ENCODE assay signal across 13 mouse cellular contexts in the genomic region with DNA sequence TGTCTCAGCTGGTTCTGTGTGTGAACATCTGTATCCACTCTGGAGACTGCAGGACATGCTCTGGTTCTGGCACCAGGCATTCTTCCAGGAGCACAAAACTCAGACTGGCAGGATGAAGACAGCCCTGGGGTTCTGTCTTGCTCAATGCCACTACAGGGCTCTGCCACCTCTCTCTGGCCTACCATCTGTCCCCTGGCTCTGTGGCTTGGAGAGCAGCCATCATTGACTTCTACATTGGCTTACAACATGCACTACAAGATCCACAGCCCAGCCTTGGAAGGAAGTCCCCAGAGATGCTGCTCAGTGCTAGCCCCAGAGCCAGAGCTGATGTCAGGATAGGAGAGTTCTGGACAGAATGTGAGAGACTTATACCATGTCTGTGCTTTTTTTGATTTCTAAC.
DNase-seq lines count a peak whose midpoint lies in the region; ATAC-seq and TF ChIP-seq lines count a peak whose summit lies in the region.
"Had no signal": no experiment of that assay in that cellular context is flagged by ENCODE, and none has a peak within 500 bp of the region (broad histone marks: within the 10 kb centered on the region; RNA-seq: fewer than 3 reads in every experiment).

No protein-coding gene starts in this region.

- H3K79me2 ChIP-seq in myocyte (ENCODE audit: control insufficient read depth, insufficient read depth), result no peaks in the 10 kb centered on the region

- no peaks in the 10 kb centered on the region for H3K36me3 ChIP-seq in myocyte (ENCODE audit: control insufficient read depth, insufficient read depth)
- no peaks in the 10 kb centered on the region for H3K36me3 ChIP-seq in hindbrain, embryonic 12.5 days
- H3K36me3 ChIP-seq: midbrain, embryonic 10.5 days; neural tube, embryonic 12.5 days had no signal

- no peak overlapping the region for H3K4me2 ChIP-seq in myocyte (ENCODE audit: low read depth)
- H3K4me2 ChIP-seq in hindbrain, embryonic 12.5 days (replicated peaks), result no peak overlapping the region
- H3K4me2 ChIP-seq: hindbrain, embryonic 14.5 days; neural tube, embryonic 12.5 days had no signal

- no peak overlapping the region for H3K27ac ChIP-seq in hindbrain, embryonic 12.5 days
- H3K27ac ChIP-seq: hindbrain, embryonic 14.5 days; midbrain, embryonic 10.5 days; neural tube, embryonic 12.5 days had no signal

- no peaks in the 10 kb centered on the region for H3K9me3 ChIP-seq in hindbrain, embryonic 12.5 days (replicated peaks)
- H3K9me3 ChIP-seq: neural tube, embryonic 12.5 days had no signal

- H3K4me1 ChIP-seq in hindbrain, embryonic 12.5 days, result no peaks in the 10 kb centered on the region; the same call in 1 of the 2 replicates
- H3K4me1 ChIP-seq: midbrain, embryonic 10.5 days; neural tube, embryonic 12.5 days had no signal

- no peak overlapping the region for H3ac ChIP-seq in myocyte (ENCODE audit: control insufficient read depth, insufficient read length)

- intact Hi-C loops in left cerebral cortex, postnatal 4 days (cut with DNase I), result no loop called here

- no peak overlapping the region for H3K4me3 ChIP-seq in myocyte
- H3K4me3 ChIP-seq in hindbrain, embryonic 12.5 days, result no peak overlapping the region
- H3K4me3 ChIP-seq: erythroblast, embryonic 14.5 days; midbrain, embryonic 10.5 days; neural tube, embryonic 12.5 days had no signal

- ATAC-seq in hindbrain, embryonic 12.5 days (ENCODE audit: low FRiP score), result no peak

- TF ChIP-seq POLR2A in myocyte (IDR thresholded peaks at IDR 0.05; ENCODE audit: insufficient read length, low read depth), result no peak

- DNase-seq in left cerebral cortex, postnatal 4 days, result peak; percentile 73
- no peak for DNase-seq in left cerebral cortex, adult 9 months (ENCODE audit: low spot score in 2 of 2)
- DNase-seq in cerebellum, adult 11-12 months, result peak; percentile 87
- peak; percentile 36 for DNase-seq in gastrocnemius, adult 18-20 months (ENCODE audit: low spot score)
- no peak for DNase-seq in yolk sac, embryonic 10.5 days (ENCODE audit: low spot score)
- DNase-seq: kidney, adult 8-10 months; lung, adult 18-20 months had no signal

- no peak overlapping the region for H3K9ac ChIP-seq in hindbrain, embryonic 12.5 days
- H3K9ac ChIP-seq: hindbrain, embryonic 14.5 days; neural tube, embryonic 12.5 days had no signal

- no peaks in the 10 kb centered on the region for H3K27me3 ChIP-seq in myocyte (ENCODE audit: control insufficient read depth, insufficient read depth, insufficient read length)
- H3K27me3 ChIP-seq in hindbrain, embryonic 12.5 days, result no peaks in the 10 kb centered on the region
- H3K27me3 ChIP-seq: neural tube, embryonic 12.5 days had no signal

TF ChIP-seq in myocyte, 11 proteins besides CTCF, POLR2A, EP300 and RAD21:
- TF ChIP-seq CEBPB (IDR thresholded peaks at IDR 0.05; ENCODE audit: insufficient read depth, poor library complexity, severe bottlenecking), result no peak
- TF ChIP-seq MYOD1 (IDR thresholded peaks at IDR 0.05; ENCODE audit: control insufficient read depth in 1 of 3, insufficient read length in 2 of 3, low read depth in 2 of 3), result peak in 2 of 3 experiments; percentile 19 to 56
- TF ChIP-seq POLR2AphosphoS2 (IDR thresholded peaks at IDR 0.05; ENCODE audit: insufficient read length, low read depth), result no peak
- TF ChIP-seq TCF3 (IDR thresholded peaks at IDR 0.05; ENCODE audit: insufficient read length, low read depth), result no peak
- TF ChIP-seq MYOG (IDR thresholded peaks at IDR 0.05; ENCODE audit: control insufficient read depth in 1 of 3, insufficient read depth in 1 of 3, insufficient read length in 2 of 3, low read depth in 2 of 3), result peak in 1 of 3 experiments; percentile 63
- TF ChIP-seq MAX (IDR thresholded peaks at IDR 0.05; ENCODE audit: low read depth), result no peak
- TF ChIP-seq E2F4 (IDR thresholded peaks at IDR 0.05; ENCODE audit: insufficient read depth), result no peak
- TF ChIP-seq TCF12 (IDR thresholded peaks at IDR 0.05; ENCODE audit: insufficient read depth, poor library complexity, severe bottlenecking), result no peak
- no peak for TF ChIP-seq REST (IDR thresholded peaks at IDR 0.05; ENCODE audit: insufficient read depth, insufficient read length)
- no peak for TF ChIP-seq SRF (IDR thresholded peaks at IDR 0.05; ENCODE audit: control insufficient read depth, insufficient read length, low read depth)

Comparison
In these comparisons a context has a peak if more than half of its experiments do, and no peak if none do; other contexts are left out.
1. DNase-seq: peak in left cerebral cortex, postnatal 4 days (single experiment), cerebellum, adult 11-12 months (single experiment) and gastrocnemius, adult 18-20 months (single experiment); none in left cerebral cortex, adult 9 months (0 of 2) and yolk sac, embryonic 10.5 days (single experiment).